Mouse (Mus musculus): ENCODE data around the gene C4b.

GRCm38 (mm10) chr17:34683686-34684220, 59.9 kb downstream of the C4b start:
- no peak for TF ChIP-seq POLR2A (IDR thresholded peaks at IDR 0.05; ENCODE audit: borderline replicate concordance, insufficient read depth, low read length)
- TF ChIP-seq CTCF (IDR thresholded peaks at IDR 0.05; ENCODE audit: borderline replicate concordance, insufficient read depth, low read depth, low read length) = no peak

Measured in cerebellum, adult 2 months (tissue).